8 mouse cellular contexts compared by ENCODE assay signal in genomic region chr5:117068808-117069497, GRCm38 (mm10). TPM values are rescaled to one million over a fixed set of nuclear protein-coding genes. Genes with fewer than 3 reads are reported as not detected.
DNase-seq lines count a peak whose midpoint lies in the region; ATAC-seq and TF ChIP-seq lines count a peak whose summit lies in the region.

No protein-coding gene starts in this region.

- no peaks in the 10 kb centered on the region for H3K36me3 ChIP-seq in limb, embryonic 14.5 days (ENCODE audit: control insufficient read depth, insufficient read depth, low read length)

- DNase-seq in heart, adult 8-10 months (ENCODE audit: low spot score): peak; percentile 33
- no peak for DNase-seq in heart, postnatal 25 days (ENCODE audit: low spot score)
- DNase-seq in Muller cell, postnatal 12 days (ENCODE audit: inconsistent ontology term): peak; percentile 29
- peak; percentile 24 for DNase-seq in forelimb bud, embryonic 11.5 days (ENCODE audit: low read depth, low spot score)
- DNase-seq in limb, embryonic 14.5 days (ENCODE audit: low spot score): peak; percentile 24
- DNase-seq in ovary, postnatal 10 days (ENCODE audit: low spot score): no peak
- no peak for DNase-seq in left cerebral cortex, adult 9 months (ENCODE audit: low spot score in 2 of 2)
- no peak for DNase-seq in left cerebral cortex, adult 11 months (ENCODE audit: low spot score)

- H3K4me2 ChIP-seq in limb, embryonic 14.5 days (replicated peaks; ENCODE audit: low read depth, low read length, severe bottlenecking): peak overlapping the region; percentile 21; the same call in 1 of the 2 replicates

- no peaks in the 10 kb centered on the region for H3K27me3 ChIP-seq in limb, embryonic 14.5 days (ENCODE audit: control insufficient read depth, insufficient read depth, low read length)

- no peak for TF ChIP-seq POLR2A in limb, embryonic 14.5 days (IDR thresholded peaks at IDR 0.05; ENCODE audit: borderline replicate concordance, extremely low read depth, insufficient read depth, insufficient read length)

- peak; percentile 50; the same call in 1 of the 2 replicates for ATAC-seq in limb, embryonic 14.5 days (ENCODE audit: low FRiP score, low read depth)

- H3K9me3 ChIP-seq in limb, embryonic 14.5 days (ENCODE audit: control insufficient read depth, low read length): no peaks in the 10 kb centered on the region

- no peak overlapping the region for H3K9ac ChIP-seq in limb, embryonic 14.5 days (ENCODE audit: low read depth, low read length, severe bottlenecking)

- intact Hi-C loops in heart, postnatal 25 days (cut with DNase I): no loop called here

- no peak overlapping the region for H3K27ac ChIP-seq in limb, embryonic 14.5 days (replicated peaks; ENCODE audit: low read depth, low read length)

- no peaks in the 10 kb centered on the region for H3K4me1 ChIP-seq in limb, embryonic 14.5 days (ENCODE audit: control insufficient read depth, insufficient read depth, low read length)

- H3K4me3 ChIP-seq in limb, embryonic 14.5 days (replicated peaks; ENCODE audit: low read length): peak overlapping the region; percentile 14; the same call in 1 of the 2 replicates

- WGBS in limb, embryonic 14.5 days: 21% methylated on average over 19 of the region's 19 CpGs

RNA-seq across cellular contexts. Expression of gene Suds3, which starts 47.0 kb away (rescaled TPM):
- 100 to 1,000 TPM in 1 of 4 experiments, 10 to 100 TPM in 3; 75.9 to 101 (median 94.1) TPM for total RNA-seq in heart, adult 8-10 months (2022)
- total RNA-seq in heart, postnatal 25 days (2021): 10 to 100 TPM; 87.3 to 90.4 TPM
- 74.7 and 91.8 TPM in 2 replicates for polyA plus RNA-seq in limb, embryonic 14.5 days (2012; rRNA removed)
- polyA plus RNA-seq in limb, embryonic 14.5 days (2014; fragmentation: Nextera tagmentation; extraction: Ambion mirVana): 43.8 and 46.3 TPM in 2 replicates

RNA-seq across cellular contexts. Expression of gene Taok3, which starts 51.0 kb away (rescaled TPM):
- 1 to 10 TPM; 6.1 to 8.4 (median 6.3) TPM for total RNA-seq in heart, adult 8-10 months (2022)
- 1 to 10 TPM; 7.6 to 7.9 TPM for total RNA-seq in heart, postnatal 25 days (2021)
- polyA plus RNA-seq in limb, embryonic 14.5 days (2012; rRNA removed): 7.1 and 7.4 TPM in 2 replicates
- 14.3 and 15.8 TPM in 2 replicates for polyA plus RNA-seq in limb, embryonic 14.5 days (2014; fragmentation: Nextera tagmentation; extraction: Ambion mirVana)

Comparison
In these comparisons a context has a peak if more than half of its experiments do, and no peak if none do; other contexts are left out.
1. DNase-seq: peak in heart, adult 8-10 months (single experiment), Muller cell, postnatal 12 days (single experiment), forelimb bud, embryonic 11.5 days (single experiment) and limb, embryonic 14.5 days (single experiment); none in heart, postnatal 25 days (single experiment), ovary, postnatal 10 days (single experiment), left cerebral cortex, adult 9 months (0 of 2) and left cerebral cortex, adult 11 months (single experiment).